Mouse (Mus musculus) cortical plate, adult 2 months (tissue): Measurements from ENCODE around the gene Slc9a6.

Experiments
- CTCF ChIP-seq: fragments of 200-500 bp; IDR thresholded peaks from 2 replicates; pipeline ENCODE4 v1.5.1; 2011; ENCODE audit warnings: mild to moderate bottlenecking, control low read depth, low read length; ENCODE audit not compliant: insufficient read depth; ENCODE audit errors: extremely low read depth
- POLR2A ChIP-seq: fragments of 200-500 bp; IDR thresholded peaks from 2 replicates; pipeline ENCODE4 v1.6.1; 2011; ENCODE audit warnings: mild to moderate bottlenecking, low read length, control low read depth; ENCODE audit not compliant: insufficient read depth; ENCODE audit errors: extremely low read depth

DNA sequence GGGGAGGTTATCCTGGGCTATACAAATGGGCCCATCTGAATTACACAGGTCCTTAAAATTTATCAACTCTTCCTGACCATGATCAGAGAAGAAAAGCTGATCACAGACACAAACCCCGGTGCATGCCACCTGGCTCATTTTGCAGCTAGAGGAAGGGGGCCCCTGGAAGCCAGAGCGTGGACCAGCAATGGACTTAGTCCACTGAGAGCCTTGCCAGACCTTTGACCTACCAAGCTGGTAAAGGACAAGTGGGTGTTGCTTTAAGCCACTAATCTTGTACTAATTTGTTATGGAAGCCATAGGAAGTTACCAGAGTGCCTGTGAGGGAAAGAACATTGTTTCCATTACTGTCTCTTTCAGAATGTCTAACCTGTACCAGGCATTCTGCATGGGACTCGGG is 58.9 kb downstream of the Slc9a6 start:
- no peak for TF ChIP-seq CTCF
- no peak for TF ChIP-seq POLR2A
